Mouse (Mus musculus) embryonic facial prominence, embryonic 10.5 days (tissue): ENCODE results near the gene Ldlr. TPM values are rescaled to one million over a fixed set of nuclear protein-coding genes. Genes with fewer than 3 reads are reported as not detected.
"Not testable (repeated sequence)": the region's sequence is repeated elsewhere in the genome, so short reads cannot be mapped to it uniquely, and the experiment has no call there.

Experiments
- DNase-seq: peaks from one replicate; pipeline ENCODE4 v3.0.0-alpha.2; 2017; ENCODE audit warnings: low spot score
- H3K27ac ChIP-seq: fragments of 300-500 bp; sonication (generic); replicated peaks from 2 replicates; pipeline ENCODE4 v1.5.1; 2016; ENCODE audit warnings: mild to moderate bottlenecking
- H3K27me3 ChIP-seq: fragments of 300-500 bp; sonication (generic); replicated peaks from 2 replicates; pipeline ENCODE4 v1.6.1; 2016; ENCODE audit warnings: low read depth, mild to moderate bottlenecking; ENCODE audit not compliant: poor library complexity, severe bottlenecking
- H3K36me3 ChIP-seq: fragments of 300-500 bp; sonication (generic); replicated peaks from 2 replicates; pipeline ENCODE4 v1.6.1; 2016; ENCODE audit warnings: mild to moderate bottlenecking, moderate library complexity
- H3K4me1 ChIP-seq: fragments of 300-500 bp; sonication (generic); 2 replicates; pipeline ENCODE4 v1.6.1; 2016
- H3K4me3 ChIP-seq: fragments of 300-500 bp; sonication (generic); 2 replicates; pipeline ENCODE4 v1.5.1; 2016; ENCODE audit warnings: mild to moderate bottlenecking, moderate library complexity
- H3K9me3 ChIP-seq: fragments of 300-500 bp; sonication (generic); 2 replicates; pipeline ENCODE4 v1.6.1; 2016; ENCODE audit warnings: mild to moderate bottlenecking
- WGBS: fragments of 180-500 bp; shearing (Covaris S2); methylation state at CpG from one replicate; pipeline ENCODE4 v1.1.7; 2016; 5-methylcytosine and 5-hydroxymethylcytosine counted together
- polyA plus RNA-seq: library from polyadenylated mRNA; unstranded; fragments of >200 nt; fragmentation: Nextera tagmentation; extraction: Ambion mirVana; gene quantifications from 2 replicates; pipeline ENCODE4 v1.2.1, GENCODE M21; 2016

Gene Ldlr
- polyA plus RNA-seq, 1 experiment from 2014 or later, result 51.6 TPM

- Histone ChIP-seq H3K9me3 (no peaks in the 10 kb centered on the region), H3K4me3 (no peak overlapping the region), H3K27me3 (no peaks in the 10 kb centered on the region), H3K36me3 (peaks cover 95% of the 10 kb centered on the region), H3K27ac (no peak overlapping the region), H3K4me1 (peaks cover 10% of the 10 kb centered on the region)
- WGBS, result 86% methylated on average over 5 of the region's 5 CpGs
- DNase-seq, result no peak
These were observed 64.4 kb downstream of the Ldlr start for GRCm38 (mm10) chr9:21787654-21788053.

GRCm38 (mm10) chr9:21788234-21788633, 65.0 kb downstream of the Ldlr start:
- Histone ChIP-seq H3K27ac (no peak overlapping the region), H3K4me1 (peaks cover 14% of the 10 kb centered on the region), H3K36me3 (peaks cover 97% of the 10 kb centered on the region), H3K9me3 (no peaks in the 10 kb centered on the region), H3K4me3 (no peak overlapping the region), H3K27me3 (no peaks in the 10 kb centered on the region)
- 91% methylated on average over 9 of the region's 9 CpGs for WGBS
- no peak for DNase-seq

- Histone ChIP-seq H3K4me3 (no peak overlapping the region), H3K27ac (no peak overlapping the region), H3K9me3 (no peaks in the 10 kb centered on the region), H3K36me3 (peaks cover 94% of the 10 kb centered on the region), H3K4me1 (peaks cover 35% of the 10 kb centered on the region), H3K27me3 (no peaks in the 10 kb centered on the region)
- WGBS, result 93% methylated on average over 8 of the region's 8 CpGs
- DNase-seq, result no peak
These were observed 68.6 kb downstream of the Ldlr start for GRCm38 (mm10) chr9:21791861-21792260.

GRCm38 (mm10) chr9:21792644-21793043, 69.4 kb downstream of the Ldlr start:
- Histone ChIP-seq H3K27me3 (no peaks in the 10 kb centered on the region), H3K4me3 (no peak overlapping the region), H3K27ac (no peak overlapping the region), H3K4me1 (peaks cover 37% of the 10 kb centered on the region), H3K9me3 (no peaks in the 10 kb centered on the region), H3K36me3 (peaks cover 87% of the 10 kb centered on the region)
- 86% methylated on average over 8 of the region's 8 CpGs for WGBS
- no peak for DNase-seq

- not testable (repeated sequence) for H3K9me3 ChIP-seq, H3K27ac ChIP-seq, DNase-seq, H3K4me3 ChIP-seq, H3K27me3 ChIP-seq
- WGBS, result 97% methylated on average over 6 of the region's 6 CpGs
- Histone ChIP-seq H3K36me3 (peaks cover 79% of the 10 kb centered on the region), H3K4me1 (peaks cover 42% of the 10 kb centered on the region)
These were observed 70.2 kb downstream of the Ldlr start for GRCm38 (mm10) chr9:21793507-21793906.

- Histone ChIP-seq H3K4me3 (no peak overlapping the region), H3K36me3 (peaks cover 70% of the 10 kb centered on the region), H3K9me3 (no peaks in the 10 kb centered on the region), H3K27me3 (no peaks in the 10 kb centered on the region), H3K4me1 (peaks cover 51% of the 10 kb centered on the region), H3K27ac (no peak overlapping the region)
- DNase-seq, result no peak
- 97% methylated on average over 18 of the region's 18 CpGs for WGBS
These were observed 71.1 kb downstream of the Ldlr start for GRCm38 (mm10) chr9:21794344-21794834.

GRCm38 (mm10) chr9:21794925-21795324, 71.6 kb downstream of the Ldlr start:
- Histone ChIP-seq H3K27ac (peak overlapping the region; percentile 96), H3K36me3 (peaks cover 65% of the 10 kb centered on the region), H3K9me3 (no peaks in the 10 kb centered on the region), H3K27me3 (no peaks in the 10 kb centered on the region), H3K4me1 (peaks cover 53% of the 10 kb centered on the region), H3K4me3 (no peak overlapping the region)
- DNase-seq, result no peak
- 96% methylated on average over 25 of the region's 25 CpGs for WGBS

GRCm38 (mm10) chr9:21795579-21795978, 72.3 kb downstream of the Ldlr start:
- peak overlapping the region; percentile 96 for H3K27ac ChIP-seq
- WGBS, result 71% methylated on average over 5 of the region's 5 CpGs

GRCm38 (mm10) chr9:21796259-21796658, 73.0 kb downstream of the Ldlr start:
- Histone ChIP-seq H3K4me1 (peaks cover 58% of the 10 kb centered on the region), H3K9me3 (no peaks in the 10 kb centered on the region), H3K4me3 (peak overlapping the region; percentile 72), H3K27me3 (no peaks in the 10 kb centered on the region), H3K36me3 (peaks cover 60% of the 10 kb centered on the region), H3K27ac (peak overlapping the region; percentile 96)
- WGBS, result 47% methylated on average over 3 of the region's 3 CpGs
- DNase-seq, result peak; percentile 56

More at GRCm38 (mm10) chr9:21795579-21795978, 72.3 kb downstream of the Ldlr start:
- Histone ChIP-seq H3K9me3 (no peaks in the 10 kb centered on the region), H3K36me3 (peaks cover 60% of the 10 kb centered on the region), H3K4me3 (peak overlapping the region; percentile 72), H3K27me3 (no peaks in the 10 kb centered on the region), H3K4me1 (peaks cover 58% of the 10 kb centered on the region)
- DNase-seq, result no peak

- Histone ChIP-seq H3K27me3 (no peaks in the 10 kb centered on the region), H3K4me1 (peaks cover 58% of the 10 kb centered on the region), H3K4me3 (peak overlapping the region; percentile 72), H3K27ac (peak overlapping the region; percentile 96), H3K36me3 (peaks cover 60% of the 10 kb centered on the region), H3K9me3 (no peaks in the 10 kb centered on the region)
- WGBS, result 64% methylated on average over 3 of the region's 3 CpGs
- DNase-seq, result no peak
These were observed 73.6 kb downstream of the Ldlr start for GRCm38 (mm10) chr9:21796919-21797318.

- Histone ChIP-seq H3K36me3 (peaks cover 60% of the 10 kb centered on the region), H3K4me3 (peak overlapping the region; percentile 72), H3K9me3 (no peaks in the 10 kb centered on the region), H3K27ac (peak overlapping the region; percentile 96), H3K27me3 (no peaks in the 10 kb centered on the region), H3K4me1 (peaks cover 50% of the 10 kb centered on the region)
- peak; percentile 89 for DNase-seq
- under 1% methylated on average over 25 of the region's 26 CpGs for WGBS
These were observed 74.7 kb downstream of the Ldlr start for GRCm38 (mm10) chr9:21797921-21798344.

GRCm38 (mm10) chr9:21798345-21799009, 75.2 kb downstream of the Ldlr start, which contains the start of gene Kank2:
TSS of gene Kank2 (minus strand) at chr9:21798744.
- Histone ChIP-seq H3K4me3 (peak within 1 kb of the TSS; percentile 72), H3K27me3 (no peaks in the 10 kb centered on the region), H3K9me3 (no peaks in the 10 kb centered on the region), H3K4me1 (peaks cover 50% of the 10 kb centered on the region), H3K36me3 (peaks cover 55% of the 10 kb centered on the region), H3K27ac (peak within 1 kb of the TSS; percentile 96)
- WGBS, result under 1% methylated on average over 52 of the region's 52 CpGs
- peak; percentile 92 for DNase-seq

GRCm38 (mm10) chr9:21799010-21799350, 75.7 kb downstream of the Ldlr start:
- no peak for DNase-seq
- no peaks in the 10 kb centered on the region for H3K9me3 ChIP-seq
- peaks cover 50% of the 10 kb centered on the region for H3K36me3 ChIP-seq
- 54% methylated on average over 3 of the region's 3 CpGs for WGBS
- peak overlapping the region; percentile 96 for H3K27ac ChIP-seq
- peak overlapping the region; percentile 72 for H3K4me3 ChIP-seq
- no peaks in the 10 kb centered on the region for H3K27me3 ChIP-seq
- H3K4me1 ChIP-seq, result peaks cover 50% of the 10 kb centered on the region
